Mouse (Mus musculus): Measurements from ENCODE around the gene Sirt4.

DNA sequence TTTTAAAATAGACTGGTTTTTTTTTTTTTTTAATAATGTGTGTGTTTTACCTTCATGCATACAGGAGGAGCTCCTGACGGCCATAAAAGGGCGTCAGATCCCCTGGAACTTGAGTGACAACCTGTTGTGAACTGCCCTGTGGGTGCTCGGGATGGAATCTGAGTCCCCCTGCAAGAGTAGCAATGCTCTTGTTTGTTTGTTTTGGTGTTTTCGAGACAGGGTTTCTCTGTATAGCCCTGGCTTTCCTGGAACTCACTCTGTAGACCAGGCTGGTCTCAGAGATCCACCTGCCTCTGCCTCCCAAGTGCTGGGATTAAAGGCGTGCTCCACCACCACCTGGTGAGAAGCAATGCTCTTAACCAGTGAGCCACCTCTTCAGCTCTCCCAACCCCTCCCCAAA lies 471 bp upstream of the Sirt4 start:
- TF ChIP-seq CTCF (IDR thresholded peaks at IDR 0.05; ENCODE audit: low read depth) (no peak), EP300 (IDR thresholded peaks at IDR 0.05; ENCODE audit: low read depth) (no peak)
